Mouse (Mus musculus): ENCODE data around the gene Ston2.
"Not testable (repeated sequence)": the region's sequence is repeated elsewhere in the genome, so short reads cannot be mapped to it uniquely, and the experiment has no call there.

The Ston2 gene

GRCm38 (mm10) chr12:91789801-91790200, 1.6 kb upstream of the Ston2 start:
- DNase-seq (ENCODE audit: low spot score) = peak; percentile 54

DNA sequence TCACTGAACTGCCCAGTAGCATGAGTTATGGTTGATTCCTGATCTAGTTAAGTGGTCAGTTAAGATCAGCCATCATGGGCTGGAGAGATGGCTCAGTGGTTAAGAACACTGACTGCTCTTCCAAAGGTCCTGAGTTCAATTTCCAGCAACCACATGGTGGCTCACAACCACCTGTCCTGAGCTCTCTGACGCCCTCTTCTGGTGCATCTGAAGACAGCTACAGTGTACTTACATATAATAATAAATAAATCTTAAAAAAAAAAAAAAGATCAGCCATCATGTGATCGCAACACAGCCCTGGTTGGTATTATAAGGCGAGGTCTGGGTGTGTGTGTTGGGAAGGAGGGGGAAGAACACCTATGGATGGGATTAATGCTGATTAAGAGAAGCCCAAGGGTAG, 259 bp upstream of the Ston2 start:
- DNase-seq (ENCODE audit: low spot score) = not testable (repeated sequence)

DNA sequence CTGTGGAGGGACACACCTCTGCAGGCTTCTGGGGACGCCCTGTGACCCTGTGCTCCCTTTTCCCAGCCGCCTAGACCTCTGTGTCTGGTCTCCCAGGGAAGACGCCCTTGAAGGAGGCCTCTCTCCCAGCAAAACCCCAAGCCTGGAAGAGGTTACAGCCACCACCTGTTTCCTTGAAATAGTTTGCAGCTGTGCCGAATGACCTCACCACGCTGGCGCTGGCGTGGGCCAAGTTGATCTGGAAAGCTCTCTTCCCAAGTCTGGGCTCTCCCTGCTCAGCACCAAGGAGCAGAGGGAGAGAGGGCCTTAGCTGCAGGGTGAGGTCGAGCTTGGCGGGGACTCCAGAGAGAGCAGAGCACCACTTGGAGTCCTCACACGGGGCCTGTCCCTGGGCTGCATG, 1.8 kb downstream of the Ston2 start:
- DNase-seq (ENCODE audit: low spot score) = peak; percentile 53

DNA sequence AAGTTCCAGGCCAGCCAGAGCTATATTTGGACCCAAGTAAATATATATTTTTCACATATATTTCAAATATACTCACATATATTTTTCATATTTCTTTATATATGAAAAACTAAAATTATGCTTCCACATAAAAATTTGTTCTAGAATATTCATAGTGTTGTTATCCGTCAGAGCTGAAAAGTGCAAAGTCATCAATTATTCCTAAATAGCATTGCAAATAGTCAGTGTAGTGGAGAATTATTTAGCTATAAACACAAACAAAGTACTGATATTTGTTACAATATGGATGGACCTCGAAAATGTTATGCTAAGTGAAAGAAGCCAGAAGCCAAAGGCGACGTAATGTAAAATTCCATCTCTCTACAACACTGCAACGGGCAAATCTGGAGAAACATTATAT, 6.8 kb downstream of the Ston2 start:
- DNase-seq (ENCODE audit: low spot score) = no peak

DNA sequence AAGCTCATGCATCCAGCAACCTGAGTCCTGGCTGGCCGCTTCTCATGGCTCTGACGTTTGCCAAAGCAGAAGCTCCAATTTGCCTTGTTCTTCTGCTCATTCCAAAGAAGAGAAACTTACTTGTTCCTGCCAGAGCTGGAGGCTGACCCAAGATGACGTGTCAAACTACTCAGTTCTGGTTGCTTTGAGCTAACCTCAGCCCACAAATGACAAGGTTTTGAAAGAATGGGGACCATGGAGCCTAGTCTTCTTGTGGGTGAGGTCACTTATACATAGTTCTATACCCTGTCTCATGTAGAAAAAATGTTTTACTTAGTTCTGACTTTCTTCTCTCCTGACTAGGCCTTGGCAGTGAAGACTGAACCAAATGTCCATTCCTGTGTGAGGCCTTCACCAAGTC, 7.7 kb downstream of the Ston2 start:
- no peak for DNase-seq (ENCODE audit: low spot score)

GRCm38 (mm10) chr12:91779004-91779365, 9.2 kb downstream of the Ston2 start:
- peak; percentile 74 for DNase-seq (ENCODE audit: low spot score)

- peak; percentile 43 for DNase-seq (ENCODE audit: low spot score)
Measured at GRCm38 (mm10) chr12:91778211-91779003, 9.8 kb downstream of the Ston2 start.

- no peak for DNase-seq (ENCODE audit: low spot score)
Measured at GRCm38 (mm10) chr12:91776342-91776741, 11.8 kb downstream of the Ston2 start.

DNA sequence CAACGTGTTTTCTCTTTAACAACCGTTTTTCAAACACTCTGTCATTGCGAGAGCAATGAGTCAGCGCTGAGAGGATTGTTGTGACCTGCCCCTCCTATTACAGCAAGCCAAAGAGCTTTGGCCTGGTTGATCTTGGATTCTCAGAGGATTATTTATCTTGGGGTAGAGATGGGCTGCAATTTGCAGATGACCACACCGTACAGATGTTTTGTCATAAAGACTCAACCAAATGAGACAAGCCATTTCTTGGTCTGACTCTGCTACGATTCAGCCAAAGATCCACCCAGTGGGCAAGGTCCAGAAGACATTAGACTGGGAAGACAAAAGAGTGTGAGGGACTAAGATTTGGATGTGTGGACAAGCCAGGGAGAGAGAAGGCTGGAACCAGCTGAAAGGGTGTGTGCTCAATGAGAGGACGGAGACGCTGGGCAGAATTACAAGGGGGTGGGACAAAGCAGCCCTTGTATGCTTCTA, 13.3 kb downstream of the Ston2 start:
- DNase-seq (ENCODE audit: low spot score) = peak; percentile 23

- no peak for DNase-seq (ENCODE audit: low spot score)
Measured at GRCm38 (mm10) chr12:91768871-91769270, 19.3 kb downstream of the Ston2 start.

- DNase-seq (ENCODE audit: low spot score) = no peak
Measured at GRCm38 (mm10) chr12:91768176-91768575, 20.0 kb downstream of the Ston2 start.

DNA sequence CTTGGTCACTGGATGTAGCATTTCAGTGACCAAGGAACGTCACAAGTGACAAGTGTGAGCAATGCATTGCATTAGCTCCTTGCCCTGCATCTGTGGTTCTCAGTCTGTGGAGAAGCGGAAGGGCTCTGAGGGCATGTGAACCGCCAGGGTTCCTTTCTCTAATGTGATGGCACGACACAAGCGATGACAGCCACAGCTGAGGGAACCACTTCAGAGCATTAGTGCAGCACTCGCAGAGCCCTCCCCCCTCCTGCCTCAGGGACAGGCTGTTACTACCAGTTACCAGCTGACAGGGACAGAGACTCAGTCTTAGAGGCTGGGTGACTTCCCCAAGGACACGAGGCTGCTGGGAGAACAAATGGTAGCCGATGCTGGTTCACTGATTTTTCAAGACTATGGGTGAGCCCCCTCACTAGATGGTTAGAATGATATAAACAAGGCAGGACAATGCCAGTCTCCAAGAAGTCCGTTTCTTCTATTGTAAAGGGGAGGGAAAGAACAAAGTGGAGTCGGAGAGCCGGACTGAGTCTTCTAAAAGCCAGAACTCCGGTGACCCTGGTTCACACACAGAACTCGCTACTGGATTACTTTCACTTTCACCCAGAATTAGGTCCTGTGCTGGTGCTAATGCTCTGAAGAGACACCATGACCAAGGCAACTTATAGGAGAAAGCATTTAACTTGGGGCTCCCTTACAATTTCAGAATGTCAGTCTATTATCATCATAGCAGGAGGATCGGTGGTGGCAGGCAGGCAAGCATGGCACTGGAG, 21.7 kb downstream of the Ston2 start:
- no peak for DNase-seq (ENCODE audit: low spot score)

GRCm38 (mm10) chr12:91765504-91765903, 22.7 kb downstream of the Ston2 start:
- DNase-seq (ENCODE audit: low spot score) = no peak

DNA sequence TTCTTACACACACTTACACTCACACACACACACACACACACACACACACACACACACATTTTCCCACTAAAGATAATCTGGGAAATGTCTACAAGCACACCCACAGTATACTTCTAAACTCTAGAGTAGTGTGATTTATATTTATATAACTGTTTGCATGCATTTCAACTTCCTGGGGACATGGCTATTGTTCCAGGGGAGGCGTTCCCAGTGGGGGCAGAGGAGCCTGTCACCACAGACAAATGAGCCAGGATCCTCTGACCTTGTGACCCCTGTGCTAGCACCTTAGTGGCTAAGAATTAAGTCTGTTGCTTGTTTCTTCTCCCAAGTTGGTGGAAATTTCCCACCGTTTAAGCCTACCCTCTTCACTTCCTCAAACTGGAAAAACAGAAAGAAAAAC, 23.1 kb downstream of the Ston2 start:
- no peak for DNase-seq (ENCODE audit: low spot score)

DNA sequence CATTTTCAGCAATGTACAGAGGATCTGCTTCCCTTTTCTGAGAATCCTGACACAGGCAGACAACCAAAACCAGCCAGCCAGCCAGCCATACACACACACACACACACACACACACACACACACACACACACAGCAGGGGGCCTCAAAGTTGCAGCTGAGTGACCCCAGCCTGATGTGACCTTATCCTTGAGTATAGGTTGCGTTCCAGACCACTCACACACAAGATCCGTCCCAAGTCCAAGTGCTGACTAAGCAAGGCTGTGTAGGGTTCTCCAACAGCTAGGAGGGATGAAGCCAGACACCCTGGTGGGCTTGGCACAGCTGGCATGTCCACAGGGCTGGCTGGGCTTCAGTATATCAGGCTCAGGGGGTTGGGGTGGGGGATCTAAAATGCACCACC, 23.7 kb downstream of the Ston2 start:
- no peak for DNase-seq (ENCODE audit: low spot score)

DNA sequence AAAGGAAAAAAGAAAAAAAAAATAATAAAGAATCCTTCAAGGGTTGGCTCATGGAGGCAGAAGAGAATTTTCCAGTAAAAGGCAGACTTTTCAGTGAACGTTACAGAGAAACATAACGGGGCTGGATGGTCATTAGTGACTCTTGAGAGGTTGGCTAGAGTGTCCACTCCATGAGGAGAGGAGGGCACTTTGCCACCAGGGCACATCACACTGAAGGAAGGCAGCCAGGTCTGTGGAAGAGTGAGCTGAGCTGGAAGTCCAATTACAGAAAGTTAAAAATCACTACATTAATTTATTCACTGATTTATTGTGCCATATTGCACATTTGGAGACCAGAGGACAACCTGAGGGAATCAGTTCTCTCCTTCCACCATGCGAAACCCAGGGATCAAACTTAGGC, 28.4 kb downstream of the Ston2 start:
- DNase-seq (ENCODE audit: low spot score) = no peak

DNA sequence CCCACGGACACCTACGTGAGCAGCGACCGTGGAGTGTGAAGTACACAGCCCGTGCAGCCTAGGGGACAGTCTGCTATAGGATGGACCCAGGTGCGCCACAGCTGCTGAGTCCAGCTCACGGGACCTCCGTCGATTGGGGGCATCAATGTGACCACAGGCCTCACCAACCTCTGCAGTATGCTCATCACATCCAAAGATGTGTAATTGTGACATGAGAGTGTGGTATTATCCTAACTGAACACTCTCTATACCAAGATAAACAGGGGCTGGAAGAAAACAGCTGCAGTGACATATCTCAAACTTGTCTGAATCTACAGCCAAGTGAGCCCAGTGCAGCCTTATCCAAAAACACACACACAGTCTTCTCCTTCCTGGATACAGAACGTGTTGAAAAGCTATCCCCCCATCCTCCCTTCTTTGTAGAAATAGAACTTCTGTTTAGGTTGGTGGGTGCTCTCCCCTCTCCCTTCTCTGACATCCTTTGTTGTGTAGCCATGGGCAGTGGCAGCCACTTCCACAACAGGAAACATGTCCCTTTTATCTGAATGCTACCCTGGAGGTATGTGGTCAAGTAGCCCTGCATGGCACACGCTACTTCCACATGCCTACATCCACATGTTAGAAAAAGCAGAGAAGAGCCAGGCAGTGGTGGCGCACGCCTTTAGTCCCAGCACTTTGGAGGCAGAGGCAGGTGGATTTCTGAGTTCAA, 30.2 kb downstream of the Ston2 start:
- DNase-seq (ENCODE audit: low spot score) = no peak

DNA sequence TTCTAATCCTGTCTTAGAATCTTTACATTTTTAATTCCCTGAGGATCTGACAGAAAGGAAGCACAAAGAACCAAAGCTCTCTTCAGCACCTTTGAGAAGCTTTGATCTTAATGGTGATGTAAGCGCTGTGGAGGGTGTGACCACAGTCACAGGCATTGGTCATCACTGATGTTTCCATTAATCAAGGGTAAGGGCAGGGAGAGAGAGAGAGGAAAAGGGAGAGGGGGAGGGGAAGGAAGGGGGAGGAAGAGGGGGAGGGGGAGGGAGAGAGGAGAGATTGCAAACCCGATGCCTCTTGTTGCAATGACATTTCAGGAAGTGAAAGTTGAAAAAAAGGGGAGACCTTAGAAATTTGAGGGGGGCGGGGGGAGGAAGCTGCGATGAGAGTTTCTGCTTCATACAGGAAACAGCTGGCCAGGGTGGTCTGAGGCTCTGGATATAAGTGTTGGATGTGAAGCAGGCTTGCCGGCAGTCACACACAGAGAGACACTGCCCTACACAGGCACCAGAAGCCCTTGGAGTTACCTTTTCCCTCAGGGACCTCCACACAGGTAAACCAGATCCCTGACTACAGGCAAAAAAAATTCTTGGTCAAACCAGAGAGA, 31.5 kb downstream of the Ston2 start:
- DNase-seq (ENCODE audit: low spot score) = no peak

GRCm38 (mm10) chr12:91754606-91755005, 33.6 kb downstream of the Ston2 start:
- DNase-seq (ENCODE audit: low spot score) = no peak

DNA sequence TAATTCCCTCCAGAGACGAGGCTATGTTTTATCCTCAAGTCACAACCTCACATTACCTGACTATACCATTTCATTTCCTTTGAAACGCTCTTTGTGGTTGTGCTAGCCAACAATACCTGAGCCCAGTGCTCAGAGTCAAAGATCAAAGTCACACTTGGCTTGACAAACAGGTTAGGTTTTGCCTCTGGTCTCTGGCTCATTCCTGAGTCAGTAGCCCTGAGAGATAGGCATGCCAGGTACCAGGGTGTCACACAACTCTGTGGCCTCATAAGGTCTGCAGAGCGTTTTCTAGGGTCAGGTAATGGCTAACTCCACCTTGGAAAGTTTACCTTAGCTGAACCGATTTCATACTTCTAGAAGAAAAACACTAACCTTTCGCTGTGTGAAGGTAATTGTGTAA, 35.5 kb downstream of the Ston2 start:
- DNase-seq (ENCODE audit: low spot score) = no peak

- DNase-seq (ENCODE audit: low spot score) = no peak
Measured at GRCm38 (mm10) chr12:91751893-91752597, 36.1 kb downstream of the Ston2 start.
